Mouse (Mus musculus) testis, adult 10 weeks (tissue): ENCODE data around the gene Fbxo41. TPM values are rescaled to one million over a fixed set of nuclear protein-coding genes. Genes with fewer than 3 reads are reported as not detected.

Experiments used
- polyA plus RNA-seq: library from polyadenylated mRNA; stranded (reverse); fragments of 350-450 nt; fragmentation: Illumina TruSeq; extraction: RNeasy Lipid Tissue Mini Kit (QIAGEN cat#74804); gene quantifications from one replicate; pipeline ENCODE4 v1.2.3, GENCODE M21; 2014; ENCODE audit warnings: low read depth, low replicate concordance

Gene Fbxo41
- polyA plus RNA-seq: 0.08 TPM

GRCm38 (mm10) chr6:85502911-85503250, at the start of gene Fbxo41:
Gene Fbxo41 (minus strand): TSS chr6:85502994.

GRCm38 (mm10) chr6:85513531-85513910, 10.7 kb upstream of the Fbxo41 start, which contains the start of gene Egr4:
Gene Egr4 (minus strand): TSS chr6:85513589.

GRCm38 (mm10) chr6:85451664-85452410, 51.0 kb downstream of the Fbxo41 start, which contains the start of gene Pradc1:
Gene Pradc1 (minus strand): TSS chr6:85451970.

GRCm38 (mm10) chr6:85450697-85451663, 51.8 kb downstream of the Fbxo41 start, which contains the start of gene Cct7:
Gene Cct7 (plus strand): TSS chr6:85451514.

GRCm38 (mm10) chr6:85431842-85432431, 70.9 kb downstream of the Fbxo41 start, which contains the start of gene Smyd5:
Gene Smyd5 (plus strand): TSS chr6:85431989.

GRCm38 (mm10) chr6:85423836-85424379, 78.9 kb downstream of the Fbxo41 start, which contains the start of gene Noto:
Gene Noto (plus strand): TSS chr6:85423886.

Other genes starting within 250 kb of the Fbxo41 start
- 0.24 TPM for gene Sfxn5, start 169.6 kb downstream of the Fbxo41 start, polyA plus RNA-seq
- 20.2 TPM for gene Rab11fip5, start 128.4 kb downstream of the Fbxo41 start, polyA plus RNA-seq
- not detected for gene Noto, start 79.1 kb downstream of the Fbxo41 start, polyA plus RNA-seq
- gene Smyd5, start 71.0 kb downstream of the Fbxo41 start, polyA plus RNA-seq: 1.5 TPM
- gene Cct7, start 51.5 kb downstream of the Fbxo41 start, polyA plus RNA-seq: 361 TPM
- 4.5 TPM for gene Pradc1, start 51.0 kb downstream of the Fbxo41 start, polyA plus RNA-seq
- gene Egr4, start 10.6 kb upstream of the Fbxo41 start, polyA plus RNA-seq: 0.21 TPM
- gene Alms1, start 84.5 kb upstream of the Fbxo41 start, polyA plus RNA-seq: 117 TPM
- gene Nat8f7, start 210.2 kb upstream of the Fbxo41 start, polyA plus RNA-seq: not detected